Mouse (Mus musculus): ENCODE measurements around the gene Morc2b. TPM values are rescaled to one million over a fixed set of nuclear protein-coding genes. Genes with fewer than 3 reads are reported as not detected.

Gene Morc2b
- polyA plus RNA-seq, 1 experiment, result not detected

DNA sequence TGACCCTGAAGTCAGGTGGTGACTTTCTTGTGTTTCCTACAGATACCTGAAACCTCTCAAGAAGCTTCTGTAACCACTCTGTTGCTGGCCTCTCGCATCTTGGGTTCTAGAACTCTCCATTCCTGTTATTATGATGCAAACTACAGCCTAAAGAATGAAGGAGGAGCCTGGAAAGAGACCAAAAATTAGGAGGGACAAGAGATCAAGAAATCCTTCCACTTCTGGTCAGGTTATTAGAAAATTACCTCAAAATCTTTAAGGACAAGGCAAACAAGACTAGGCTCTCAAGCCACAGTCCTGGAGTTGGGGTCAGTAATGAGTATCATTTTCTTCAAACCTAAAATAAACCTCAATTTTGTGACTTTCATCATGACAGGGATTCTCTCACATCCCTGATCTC is 71.5 kb downstream of the Morc2b start, which contains the start of gene 4921501E09Rik:
TSS of gene 4921501E09Rik (minus strand) at position 101 of the 400 bp plus-strand sequence.
- Histone ChIP-seq H3K27ac (ENCODE audit: control insufficient read depth, insufficient read depth, low read depth, low read length, poor library complexity) (no peak within 1 kb of the TSS), H3K4me1 (ENCODE audit: control insufficient read depth, insufficient read depth, low read length) (no peaks in the 10 kb centered on the region), H3K4me3 (replicated peaks; ENCODE audit: control insufficient read depth, low read depth, low read length) (no peak within 1 kb of the TSS)
- 35% methylated on average over 1 of the region's 1 CpGs for WGBS
- TF ChIP-seq CTCF (IDR thresholded peaks at IDR 0.05; ENCODE audit: control insufficient read depth, insufficient read depth, low read length) (no peak), POLR2A (IDR thresholded peaks at IDR 0.05; ENCODE audit: borderline replicate concordance, control insufficient read depth, low read depth, low read length) (no peak)

Other genes starting within 250 kb of the Morc2b start
- gene Zfp870, start 248.0 kb downstream of the Morc2b start, polyA plus RNA-seq (2011; ENCODE audit: insufficient read depth, insufficient read length, low replicate concordance, missing spikeins), result 0.81 and 1.6 TPM in 2 replicates
- gene Cyp4f14, start 222.3 kb downstream of the Morc2b start, polyA plus RNA-seq (2011; ENCODE audit: insufficient read depth, insufficient read length, low replicate concordance, missing spikeins), result 1.00 TPM in 1 of 2 replicates, not detected in the other
- gene Cyp4f13, start 192.3 kb downstream of the Morc2b start, polyA plus RNA-seq (2011; ENCODE audit: insufficient read depth, insufficient read length, low replicate concordance, missing spikeins), result 43.1 and 46.3 TPM in 2 replicates
- gene Zfp472, start 173.9 kb downstream of the Morc2b start, polyA plus RNA-seq (2011; ENCODE audit: insufficient read depth, insufficient read length, low replicate concordance, missing spikeins), result 3.8 and 13.6 TPM in 2 replicates
- 3.8 and 5.8 TPM in 2 replicates for gene Zfp952, start 146.6 kb downstream of the Morc2b start, polyA plus RNA-seq (2011; ENCODE audit: insufficient read depth, insufficient read length, low replicate concordance, missing spikeins)
- 1.8 and 4.5 TPM in 2 replicates for gene Zfp763, start 106.3 kb downstream of the Morc2b start, polyA plus RNA-seq (2011; ENCODE audit: insufficient read depth, insufficient read length, low replicate concordance, missing spikeins)
- not detected in 2 replicates for gene 4921501E09Rik, start 71.6 kb downstream of the Morc2b start, polyA plus RNA-seq (2011; ENCODE audit: insufficient read depth, insufficient read length, low replicate concordance, missing spikeins)
- gene Zfp563, start 50.4 kb downstream of the Morc2b start, polyA plus RNA-seq (2011; ENCODE audit: insufficient read depth, insufficient read length, low replicate concordance, missing spikeins), result 1.5 and 2.6 TPM in 2 replicates
- gene Olfr55, start 28.8 kb upstream of the Morc2b start, polyA plus RNA-seq (2011; ENCODE audit: insufficient read depth, insufficient read length, low replicate concordance, missing spikeins), result 0.42 TPM in 1 of 2 replicates, not detected in the other
- not detected in 2 replicates for gene Olfr239, start 51.6 kb upstream of the Morc2b start, polyA plus RNA-seq (2011; ENCODE audit: insufficient read depth, insufficient read length, low replicate concordance, missing spikeins)
- gene Olfr1564, start 82.0 kb upstream of the Morc2b start, polyA plus RNA-seq (2011; ENCODE audit: insufficient read depth, insufficient read length, low replicate concordance, missing spikeins), result 0.27 and 0.38 TPM in 2 replicates
- gene Zfp955a, start 115.5 kb upstream of the Morc2b start, polyA plus RNA-seq (2011; ENCODE audit: insufficient read depth, insufficient read length, low replicate concordance, missing spikeins), result 1.2 and 5.3 TPM in 2 replicates
- gene Olfr63, start 125.0 kb upstream of the Morc2b start, polyA plus RNA-seq (2011; ENCODE audit: insufficient read depth, insufficient read length, low replicate concordance, missing spikeins), result not detected in 2 replicates
- gene Zfp955b, start 149.9 kb upstream of the Morc2b start, polyA plus RNA-seq (2011; ENCODE audit: insufficient read depth, insufficient read length, low replicate concordance, missing spikeins), result 3.2 and 3.6 TPM in 2 replicates
- 1.4 and 5.1 TPM in 2 replicates for gene Zfp81, start 219.2 kb upstream of the Morc2b start, polyA plus RNA-seq (2011; ENCODE audit: insufficient read depth, insufficient read length, low replicate concordance, missing spikeins)